Mouse (Mus musculus): ENCODE results near the gene Ttc41. TPM values are rescaled to one million over a fixed set of nuclear protein-coding genes. Genes with fewer than 3 reads are reported as not detected.
"Not testable (repeated sequence)": the region's sequence is repeated elsewhere in the genome, so short reads cannot be mapped to it uniquely, and the experiment has no call there.

Gene Ttc41
- 0.89 and 1.8 TPM in 2 replicates for polyA plus RNA-seq (2012; ENCODE audit: insufficient read depth, insufficient read length, missing spikeins)

- H3K4me1 ChIP-seq (ENCODE audit: control insufficient read depth, insufficient read depth, low read length): peaks cover 25% of the 10 kb centered on the region
- H3K27ac ChIP-seq (ENCODE audit: insufficient read depth, low read depth, low read length): peak within 1 kb of the TSS; percentile 91
- peak within 1 kb of the TSS; percentile 88 for H3K4me3 ChIP-seq (ENCODE audit: insufficient read depth, low read length)
- no peak for TF ChIP-seq CTCF (IDR thresholded peaks at IDR 0.05; ENCODE audit: low read depth, low read length)
- TF ChIP-seq POLR2A (IDR thresholded peaks at IDR 0.05; ENCODE audit: borderline replicate concordance, low read depth, low read length): no peak
Observed at GRCm38 (mm10) chr10:86705318-86705921, at the start of gene Ttc41, which contains the start of gene Hsp90b1. Ttc41 (plus strand) TSS chr10:86705811. Hsp90b1 (minus strand) TSS chr10:86705509.

DNA sequence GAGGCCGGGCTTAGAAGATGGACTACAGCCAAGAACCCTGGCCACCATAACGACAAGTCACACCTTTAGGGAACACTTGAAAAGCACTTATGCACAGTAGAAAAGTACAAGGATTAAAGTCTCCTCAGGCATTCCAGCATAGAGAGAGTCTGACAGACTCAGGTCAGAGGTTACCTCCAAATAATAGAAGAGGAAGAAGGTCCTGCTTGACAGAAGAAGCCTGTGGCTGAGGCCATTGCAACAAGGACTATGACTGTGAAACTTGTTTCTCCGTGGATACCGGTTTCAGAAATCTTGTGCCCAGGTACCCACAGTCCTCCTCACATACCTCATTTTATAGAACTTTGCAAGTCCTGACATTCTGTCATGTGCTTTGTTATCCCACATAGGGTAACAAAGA, 35.1 kb upstream of the Ttc41 start:
- not testable (repeated sequence) for H3K4me1 ChIP-seq (ENCODE audit: control insufficient read depth, insufficient read depth, low read length); H3K4me3 ChIP-seq (ENCODE audit: insufficient read depth, low read length); H3K27ac ChIP-seq (ENCODE audit: insufficient read depth, low read depth, low read length)

- not testable (repeated sequence) for H3K27ac ChIP-seq (ENCODE audit: insufficient read depth, low read depth, low read length); H3K4me1 ChIP-seq (ENCODE audit: control insufficient read depth, insufficient read depth, low read length)
- peak overlapping the region; percentile 97 for H3K4me3 ChIP-seq (ENCODE audit: insufficient read depth, low read length)
Observed at GRCm38 (mm10) chr10:86684797-86685178, 20.8 kb upstream of the Ttc41 start.

DNA sequence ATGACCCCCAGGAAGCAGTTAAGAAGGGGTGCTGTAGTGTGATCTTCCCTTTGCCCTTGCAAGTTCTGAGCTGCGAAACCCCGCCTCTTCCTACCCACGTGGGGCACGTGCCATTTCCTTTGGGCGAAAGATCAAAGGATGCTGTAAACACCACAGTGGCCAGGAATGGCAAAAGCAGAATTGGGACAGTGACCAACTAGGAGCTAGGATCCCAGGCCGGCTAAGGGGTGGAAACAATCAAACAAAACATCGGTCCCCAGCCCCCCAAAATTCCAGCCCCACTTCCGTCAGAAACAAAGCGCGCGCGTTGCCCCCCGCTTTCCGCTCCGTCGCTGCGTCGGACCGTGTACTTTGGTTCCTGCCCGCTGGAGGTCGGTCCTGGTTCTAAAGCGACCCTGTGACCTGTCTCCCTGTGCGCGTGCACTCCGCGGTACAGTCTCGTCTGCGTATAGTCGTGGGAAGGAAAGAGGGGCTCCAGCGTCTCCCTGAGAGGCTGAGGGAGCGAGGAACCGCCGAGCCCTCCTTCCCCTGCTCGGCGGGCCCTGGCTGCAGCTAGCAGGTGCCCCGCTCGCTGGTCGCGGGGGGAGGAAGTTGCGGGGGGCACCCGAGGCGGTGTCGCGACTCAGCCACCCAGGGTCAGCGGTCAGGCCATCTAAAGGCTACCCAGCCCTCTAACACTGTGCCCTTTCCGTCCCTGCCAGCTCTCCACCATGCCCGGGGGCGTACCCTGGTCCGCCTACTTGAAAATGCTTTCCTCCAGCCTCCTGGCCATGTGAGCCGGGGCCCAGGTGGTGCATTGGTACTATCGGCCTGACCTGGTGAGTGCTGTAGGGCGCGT, 20.2 kb upstream of the Ttc41 start:
- Histone ChIP-seq H3K27ac (ENCODE audit: insufficient read depth, low read depth, low read length) (peak overlapping the region; percentile 87), H3K4me3 (ENCODE audit: insufficient read depth, low read length) (peak overlapping the region; percentile 97)
- not testable (repeated sequence) for H3K4me1 ChIP-seq (ENCODE audit: control insufficient read depth, insufficient read depth, low read length)

- H3K4me3 ChIP-seq (ENCODE audit: insufficient read depth, low read length): peak overlapping the region; percentile 97
- not testable (repeated sequence) for H3K4me1 ChIP-seq (ENCODE audit: control insufficient read depth, insufficient read depth, low read length); H3K27ac ChIP-seq (ENCODE audit: insufficient read depth, low read depth, low read length)
Observed at GRCm38 (mm10) chr10:86686017-86686360, 19.6 kb upstream of the Ttc41 start.

GRCm38 (mm10) chr10:86700251-86700650, 5.4 kb upstream of the Ttc41 start:
- peaks cover 25% of the 10 kb centered on the region for H3K4me1 ChIP-seq (ENCODE audit: control insufficient read depth, insufficient read depth, low read length)
- no peak overlapping the region for H3K4me3 ChIP-seq (ENCODE audit: insufficient read depth, low read length)
- H3K27ac ChIP-seq (ENCODE audit: insufficient read depth, low read depth, low read length): no peak overlapping the region

GRCm38 (mm10) chr10:86700973-86701372, 4.6 kb upstream of the Ttc41 start:
- H3K4me1 ChIP-seq (ENCODE audit: control insufficient read depth, insufficient read depth, low read length): peaks cover 25% of the 10 kb centered on the region
- H3K4me3 ChIP-seq (ENCODE audit: insufficient read depth, low read length): peak overlapping the region; percentile 26; the same call in 1 of the 2 replicates
- no peak overlapping the region for H3K27ac ChIP-seq (ENCODE audit: insufficient read depth, low read depth, low read length)
- no peak for TF ChIP-seq POLR2A (IDR thresholded peaks at IDR 0.05; ENCODE audit: borderline replicate concordance, low read depth, low read length)

More at GRCm38 (mm10) chr10:86700251-86700650, 5.4 kb upstream of the Ttc41 start:
- TF ChIP-seq POLR2A (IDR thresholded peaks at IDR 0.05; ENCODE audit: borderline replicate concordance, low read depth, low read length) (no peak), CTCF (IDR thresholded peaks at IDR 0.05; ENCODE audit: low read depth, low read length) (no peak)

DNA sequence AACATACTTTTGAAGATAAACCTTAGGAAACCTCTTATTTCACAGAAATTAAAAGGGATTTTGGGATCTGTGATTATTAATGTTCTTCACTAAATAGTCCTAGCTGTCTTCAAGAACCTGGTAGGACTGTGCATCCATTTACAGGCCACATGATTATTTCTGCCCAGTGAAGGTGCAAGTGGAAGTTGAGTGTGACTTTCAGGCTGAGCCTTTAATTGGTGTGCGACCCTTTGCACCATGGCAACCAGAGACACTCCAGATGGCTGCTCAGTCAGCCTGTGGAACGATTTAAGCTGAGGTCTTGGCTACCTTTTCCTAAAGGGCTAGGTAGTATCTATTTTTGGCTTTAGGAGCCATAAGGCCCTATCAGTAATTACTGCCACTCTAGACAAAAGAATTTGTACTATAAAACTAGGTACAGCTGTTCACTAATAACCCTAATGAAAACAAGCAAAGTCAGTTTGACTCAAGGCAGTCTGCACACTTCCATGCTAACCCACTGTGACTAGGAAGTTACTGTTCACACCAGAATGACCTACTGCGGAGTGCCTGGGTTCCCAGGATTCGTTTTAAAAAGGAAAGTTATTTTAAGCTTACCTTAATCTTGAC, 3.2 kb upstream of the Ttc41 start:
- TF ChIP-seq POLR2A (IDR thresholded peaks at IDR 0.05; ENCODE audit: borderline replicate concordance, low read depth, low read length) (no peak), CTCF (IDR thresholded peaks at IDR 0.05; ENCODE audit: low read depth, low read length) (no peak)
- Histone ChIP-seq H3K4me1 (ENCODE audit: control insufficient read depth, insufficient read depth, low read length) (peaks cover 26% of the 10 kb centered on the region), H3K27ac (ENCODE audit: insufficient read depth, low read depth, low read length) (no peak overlapping the region), H3K4me3 (ENCODE audit: insufficient read depth, low read length) (peak overlapping the region; percentile 7)

DNA sequence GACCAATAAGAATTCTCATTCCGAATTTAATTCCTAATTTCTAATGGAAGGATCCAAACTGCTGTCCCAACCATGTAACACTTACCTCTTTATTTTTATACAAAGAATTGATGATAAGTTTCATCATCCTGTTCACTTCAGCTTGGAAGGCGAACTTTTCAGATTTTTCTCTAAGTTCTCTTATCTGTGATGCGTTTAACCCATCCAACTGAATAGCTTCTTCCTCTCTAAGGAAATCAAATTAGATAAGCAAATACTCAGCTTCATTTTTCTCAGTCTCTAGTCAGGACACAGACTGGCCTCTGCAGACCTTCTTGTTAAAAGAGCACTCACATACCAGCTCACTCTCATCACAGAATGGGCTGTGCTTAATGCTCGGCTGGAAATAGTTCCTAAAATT, 2.2 kb upstream of the Ttc41 start:
- Histone ChIP-seq H3K4me3 (ENCODE audit: insufficient read depth, low read length) (peak overlapping the region; percentile 88), H3K4me1 (ENCODE audit: control insufficient read depth, insufficient read depth, low read length) (peaks cover 29% of the 10 kb centered on the region), H3K27ac (ENCODE audit: insufficient read depth, low read depth, low read length) (no peak overlapping the region)
- no peak for TF ChIP-seq POLR2A (IDR thresholded peaks at IDR 0.05; ENCODE audit: borderline replicate concordance, low read depth, low read length)
- TF ChIP-seq CTCF (IDR thresholded peaks at IDR 0.05; ENCODE audit: low read depth, low read length): no peak

GRCm38 (mm10) chr10:86704141-86704540, 1.5 kb upstream of the Ttc41 start:
- Histone ChIP-seq H3K27ac (ENCODE audit: insufficient read depth, low read depth, low read length) (peak overlapping the region; percentile 80), H3K4me3 (ENCODE audit: insufficient read depth, low read length) (peak overlapping the region; percentile 88), H3K4me1 (ENCODE audit: control insufficient read depth, insufficient read depth, low read length) (peaks cover 29% of the 10 kb centered on the region)
- TF ChIP-seq CTCF (IDR thresholded peaks at IDR 0.05; ENCODE audit: low read depth, low read length) (no peak), POLR2A (IDR thresholded peaks at IDR 0.05; ENCODE audit: borderline replicate concordance, low read depth, low read length) (no peak)

Data from bone marrow macrophage, adult 2 months (primary cell).